Mouse (Mus musculus) small intestine, adult 2 months (tissue): ENCODE data around the gene Aifm2. TPM values are rescaled to one million over a fixed set of nuclear protein-coding genes. Genes with fewer than 3 reads are reported as not detected.

Experiments used
- H3K27ac ChIP-seq: fragments of 200-500 bp; 2 replicates; pipeline ENCODE4 v1.5.1; 2012; ENCODE audit warnings: low read depth, low read length, control low read depth, inconsistent platforms; ENCODE audit not compliant: insufficient read depth
- H3K27me3 ChIP-seq: fragments of 200-500 bp; 2 replicates; pipeline ENCODE4 v1.6.1; 2012; ENCODE audit warnings: mild to moderate bottlenecking, moderate library complexity, low read length, inconsistent platforms; ENCODE audit not compliant: control insufficient read depth, insufficient read depth
- H3K36me3 ChIP-seq: fragments of 200-500 bp; 2 replicates; pipeline ENCODE4 v1.6.1; 2012; ENCODE audit warnings: mild to moderate bottlenecking, low read length, control low read depth, inconsistent platforms; ENCODE audit not compliant: control insufficient read depth, insufficient read depth
- H3K4me1 ChIP-seq: fragments of 200-500 bp; 2 replicates; pipeline ENCODE4 v1.6.1; 2012; ENCODE audit warnings: low read length, inconsistent platforms, mixed read lengths; ENCODE audit not compliant: control insufficient read depth, insufficient read depth, insufficient read length
- H3K4me3 ChIP-seq: fragments of 200-500 bp; 2 replicates; pipeline ENCODE4 v1.5.1; 2012; ENCODE audit warnings: low read depth, mild to moderate bottlenecking, control low read depth, inconsistent platforms, low read length, moderate library complexity
- CTCF ChIP-seq: fragments of 200-500 bp; IDR thresholded peaks from 2 replicates; pipeline ENCODE4 v1.5.1; 2012; ENCODE audit warnings: low read depth, mild to moderate bottlenecking, control low read depth, inconsistent platforms, low read length, moderate library complexity, mixed read lengths; ENCODE audit not compliant: insufficient replicate concordance, insufficient read length; ENCODE audit errors: extremely low read depth
- POLR2A ChIP-seq: fragments of 200-500 bp; IDR thresholded peaks from 2 replicates; pipeline ENCODE4 v1.6.1; 2012; ENCODE audit warnings: low read depth, mild to moderate bottlenecking, control low read depth, inconsistent platforms, low read length, moderate library complexity
- WGBS: fragments of 180-500 bp; shearing (Covaris S2); methylation state at CpG from one replicate; pipeline ENCODE4 v1.1.7; 2018; 5-methylcytosine and 5-hydroxymethylcytosine counted together
- polyA plus RNA-seq: library from polyadenylated mRNA; depleted of rRNA; stranded (reverse); fragments of >200 nt; gene quantifications from 2 replicates; pipeline ENCODE4 v1.2.3, GENCODE M21; 2012

Gene Aifm2
- polyA plus RNA-seq, 1 experiment: 6.7 TPM

DNA sequence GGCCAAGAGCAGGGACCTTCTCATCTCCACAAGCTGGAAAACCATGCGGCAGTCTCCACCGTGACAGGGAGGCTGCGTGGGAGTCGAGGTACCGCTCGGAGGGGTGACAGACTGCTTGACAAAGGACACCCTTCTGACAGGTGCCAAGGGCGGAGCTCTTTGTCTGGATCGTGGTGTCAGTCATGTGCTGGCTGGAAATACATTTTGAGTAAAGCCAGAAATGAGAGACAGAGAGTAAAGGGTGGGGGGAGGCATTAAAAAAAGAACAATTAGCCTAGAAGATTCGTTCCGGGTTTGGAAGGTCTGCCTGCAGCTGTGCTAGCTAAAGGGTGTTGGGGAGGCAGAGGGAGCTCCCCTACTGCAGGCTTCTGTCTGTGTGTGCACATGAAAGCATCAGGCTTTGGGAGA is 21.6 kb downstream of the Aifm2 start:
- no peaks in the 10 kb centered on the region for H3K27me3 ChIP-seq
- no peak for TF ChIP-seq CTCF
- TF ChIP-seq POLR2A: no peak
- no peak overlapping the region for H3K4me3 ChIP-seq
- peaks cover 3% of the 10 kb centered on the region; the same call in 1 of the 2 replicates for H3K4me1 ChIP-seq
- H3K36me3 ChIP-seq: no peaks in the 10 kb centered on the region; the same call in 1 of the 2 replicates
- no peak overlapping the region for H3K27ac ChIP-seq
- 75% methylated on average over 10 of the region's 10 CpGs for WGBS

DNA sequence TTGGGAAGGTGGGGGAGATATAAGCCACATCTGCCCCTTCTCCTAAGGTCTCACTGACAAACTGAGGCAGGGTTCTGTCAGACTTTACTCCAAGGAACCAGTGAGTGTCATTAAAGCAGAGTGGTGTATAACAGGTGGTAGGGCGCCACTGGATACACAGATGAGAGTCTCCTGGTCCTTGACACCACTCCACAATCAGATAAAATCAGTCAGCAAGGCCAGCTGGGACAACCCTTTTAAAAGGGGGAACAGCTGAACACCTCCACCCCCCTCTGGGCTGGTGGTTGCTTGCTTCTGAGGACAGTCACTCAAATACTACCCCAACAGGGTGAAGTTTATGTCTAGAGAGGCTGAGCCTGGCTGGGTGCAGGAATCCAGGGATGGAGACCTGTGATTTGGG is 22.5 kb downstream of the Aifm2 start:
- TF ChIP-seq CTCF (no peak), POLR2A (no peak)
- H3K27ac ChIP-seq: no peak overlapping the region
- WGBS: 81% methylated on average over 1 of the region's 1 CpGs

DNA sequence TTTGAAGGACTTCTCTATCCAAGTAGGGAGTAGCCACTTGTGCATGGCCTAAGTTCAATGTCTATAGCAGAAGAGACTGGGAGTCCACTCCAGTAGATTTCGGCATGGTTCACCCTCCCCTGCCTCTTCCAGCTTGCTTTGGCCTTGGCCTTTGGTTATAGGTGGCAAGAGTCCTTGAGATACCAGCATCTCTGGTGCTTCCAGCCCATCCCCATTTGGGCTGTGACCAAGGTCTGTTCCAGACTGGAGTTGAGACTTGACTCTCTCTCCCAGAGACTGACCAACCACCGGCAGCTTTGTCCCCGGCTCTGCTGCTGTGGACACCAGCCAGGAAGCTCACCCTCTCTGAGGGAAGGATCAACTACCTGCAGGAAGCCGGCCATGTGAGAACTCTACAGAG is 23.1 kb downstream of the Aifm2 start:
- H3K27me3 ChIP-seq: no peaks in the 10 kb centered on the region
- H3K4me3 ChIP-seq: no peak overlapping the region
- no peak for TF ChIP-seq CTCF
- no peak for TF ChIP-seq POLR2A
- 85% methylated on average over 4 of the region's 4 CpGs for WGBS
- no peak overlapping the region for H3K27ac ChIP-seq
- H3K36me3 ChIP-seq: no peaks in the 10 kb centered on the region; the same call in 1 of the 2 replicates
- peaks cover 3% of the 10 kb centered on the region; the same call in 1 of the 2 replicates for H3K4me1 ChIP-seq

More for the DNA sequence above, 22.5 kb downstream of the Aifm2 start:
- Histone ChIP-seq H3K4me3 (no peak overlapping the region), H3K4me1 (peaks cover 3% of the 10 kb centered on the region; the same call in 1 of the 2 replicates), H3K36me3 (no peaks in the 10 kb centered on the region; the same call in 1 of the 2 replicates), H3K27me3 (no peaks in the 10 kb centered on the region)

DNA sequence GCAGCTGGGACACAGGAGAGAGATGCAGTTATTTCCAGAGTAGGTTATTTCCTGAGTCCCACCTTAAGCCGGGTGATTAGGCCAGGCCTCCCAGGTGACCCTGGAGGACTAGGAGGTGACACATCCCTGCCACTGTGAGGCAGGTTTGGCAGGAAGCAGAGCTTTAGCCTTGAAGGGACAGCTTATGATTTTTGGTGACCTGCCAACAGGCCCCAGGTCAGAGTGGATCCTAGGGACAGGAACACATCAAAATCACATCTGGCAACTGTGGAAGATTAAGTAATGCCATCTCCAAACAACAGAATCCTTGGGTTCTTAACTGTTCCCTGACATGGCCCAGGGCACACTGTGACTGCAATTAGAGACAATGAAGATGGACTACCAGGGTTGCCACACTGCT is 26.2 kb downstream of the Aifm2 start:
- WGBS: 55% methylated on average over 1 of the region's 1 CpGs
- H3K27me3 ChIP-seq: no peaks in the 10 kb centered on the region
- TF ChIP-seq CTCF: no peak
- H3K27ac ChIP-seq: no peak overlapping the region
- H3K4me1 ChIP-seq: no peaks in the 10 kb centered on the region
- H3K4me3 ChIP-seq: no peak overlapping the region
- H3K36me3 ChIP-seq: no peaks in the 10 kb centered on the region; the same call in 1 of the 2 replicates

DNA sequence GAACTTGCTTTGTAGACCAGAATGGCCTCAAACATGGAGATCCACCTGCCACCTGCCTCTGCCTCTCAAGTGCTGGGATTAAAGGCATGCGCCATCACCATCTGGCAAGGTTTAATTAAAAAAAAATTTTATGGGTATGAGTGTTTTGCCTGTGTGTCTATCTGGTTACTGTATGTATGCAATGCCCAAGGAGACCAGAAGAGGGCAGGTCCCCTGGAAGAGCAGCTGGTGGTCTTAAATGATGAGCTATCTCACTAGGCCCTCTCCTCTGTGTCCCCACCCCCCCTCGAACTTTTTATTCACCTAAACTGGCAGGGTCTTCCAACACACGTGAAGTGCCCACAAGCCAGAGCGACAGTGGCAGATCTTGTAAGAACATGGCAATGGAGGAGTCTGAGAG is 26.8 kb downstream of the Aifm2 start:
- H3K27ac ChIP-seq: no peak overlapping the region
- TF ChIP-seq POLR2A (no peak), CTCF (no peak; the same call in 1 of the 2 replicates)
- H3K4me3 ChIP-seq: no peak overlapping the region
- H3K4me1 ChIP-seq: no peaks in the 10 kb centered on the region
- no peaks in the 10 kb centered on the region; the same call in 1 of the 2 replicates for H3K36me3 ChIP-seq
- WGBS: 83% methylated on average over 4 of the region's 4 CpGs
- H3K27me3 ChIP-seq: no peaks in the 10 kb centered on the region

DNA sequence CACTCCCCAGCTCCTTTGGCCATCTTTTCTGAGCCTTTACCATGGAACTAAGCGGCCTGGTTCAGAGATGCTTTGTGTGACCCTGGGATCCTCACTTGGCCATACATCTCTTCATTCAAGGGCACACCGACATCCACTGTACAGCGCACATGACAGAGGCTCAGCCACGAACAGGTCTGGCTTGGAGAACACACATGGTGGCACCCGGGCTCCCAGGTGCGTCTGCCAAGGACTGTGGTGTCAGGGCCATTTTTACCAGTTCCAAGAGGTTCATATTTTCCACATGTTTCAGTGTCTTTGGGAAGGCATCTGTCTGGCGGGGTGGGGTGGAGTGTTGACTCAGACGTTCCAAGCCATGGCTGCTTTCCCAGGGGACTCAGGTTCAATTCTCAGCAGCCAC is 27.3 kb downstream of the Aifm2 start:
- H3K36me3 ChIP-seq: no peaks in the 10 kb centered on the region
- 92% methylated on average over 8 of the region's 8 CpGs for WGBS
- H3K27me3 ChIP-seq: no peaks in the 10 kb centered on the region
- TF ChIP-seq CTCF: no peak; the same call in 1 of the 2 replicates
- no peak for TF ChIP-seq POLR2A
- no peaks in the 10 kb centered on the region for H3K4me1 ChIP-seq
- H3K4me3 ChIP-seq: no peak overlapping the region
- H3K27ac ChIP-seq: no peak overlapping the region

DNA sequence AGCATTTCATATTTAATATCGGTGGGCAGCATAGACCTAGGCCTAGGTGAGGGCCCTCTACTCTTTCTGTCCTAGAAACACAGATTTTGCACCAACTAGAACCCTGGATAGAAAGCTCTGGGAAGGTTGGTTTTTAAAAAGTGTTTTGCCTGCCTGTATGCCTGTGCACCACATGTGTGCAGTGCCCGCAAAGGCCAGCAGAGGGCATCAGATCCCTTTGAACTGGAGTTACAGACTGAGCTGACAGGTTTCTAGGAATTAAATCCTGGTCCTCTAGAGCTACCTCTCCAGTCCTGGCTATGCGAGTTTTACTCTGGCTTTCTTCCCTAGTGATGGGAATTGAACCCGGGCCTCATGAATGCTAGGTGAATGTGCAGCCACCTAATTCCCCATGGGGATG is 30.1 kb downstream of the Aifm2 start:
- H3K36me3 ChIP-seq: no peaks in the 10 kb centered on the region
- no peak for TF ChIP-seq CTCF
- no peak for TF ChIP-seq POLR2A
- no peaks in the 10 kb centered on the region for H3K27me3 ChIP-seq
- WGBS: 91% methylated on average over 4 of the region's 4 CpGs
- no peak overlapping the region for H3K27ac ChIP-seq
- H3K4me1 ChIP-seq: no peaks in the 10 kb centered on the region
- H3K4me3 ChIP-seq: no peak overlapping the region

DNA sequence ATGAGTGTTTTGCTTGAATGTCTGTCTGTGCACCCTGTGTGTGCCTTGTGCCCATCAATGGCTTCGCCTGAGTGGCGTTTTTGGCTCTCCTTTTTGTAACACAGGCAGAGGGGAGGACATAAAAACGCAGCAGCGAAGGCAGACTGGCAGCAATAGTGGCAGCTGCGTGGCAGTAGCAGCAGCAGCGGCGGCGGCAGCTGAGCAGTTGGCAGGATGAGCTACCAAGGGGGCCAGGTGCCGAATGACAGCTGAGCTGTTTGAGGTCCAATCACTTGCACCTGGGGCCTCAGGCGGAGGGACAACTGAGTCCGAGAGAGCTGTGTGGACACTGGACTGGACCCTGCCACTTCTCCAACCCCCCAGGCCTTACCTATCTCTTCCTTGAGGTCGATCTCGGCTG is 32.2 kb downstream of the Aifm2 start:
- Histone ChIP-seq H3K27ac (no peak overlapping the region), H3K36me3 (no peaks in the 10 kb centered on the region), H3K4me1 (0 out of 2 replicates have a peak, but pooled peaks cover 2% of the 10 kb centered on the region), H3K4me3 (no peak overlapping the region), H3K27me3 (no peaks in the 10 kb centered on the region)
- no peak for TF ChIP-seq CTCF
- TF ChIP-seq POLR2A: no peak
- 91% methylated on average over 13 of the region's 13 CpGs for WGBS
